Mouse (Mus musculus) liver, postnatal 0 days (tissue): ENCODE data around the gene Jmjd6.

Source experiments
- CTCF ChIP-seq: sonication (generic); IDR thresholded peaks from 2 replicates; pipeline ENCODE4 v1.5.1; 2016; ENCODE audit warnings: antibody characterized with exemption, low read depth
- EP300 ChIP-seq: IDR thresholded peaks from 2 replicates; pipeline ENCODE4 v1.6.1; 2016; ENCODE audit warnings: antibody characterized with exemption, low read depth, mild to moderate bottlenecking

- TF ChIP-seq CTCF = no peak
- no peak for TF ChIP-seq EP300
Observed at GRCm38 (mm10) chr11:116802709-116803108, 40.5 kb downstream of the Jmjd6 start.
